In genomic region chr11:80614418-80614817, GRCm38 (mm10) we compare ENCODE assay signal across 8 mouse cellular contexts.
DNase-seq lines count a peak whose midpoint lies in the region; ATAC-seq lines count a peak whose summit lies in the region.
"Had no signal": no experiment of that assay in that cellular context is flagged by ENCODE, and none has a peak within 500 bp of the region (broad histone marks: within the 10 kb centered on the region; RNA-seq: fewer than 3 reads in every experiment).

No protein-coding gene starts in this region.

- H3K9me3 ChIP-seq in liver, embryonic 12.5 days (replicated peaks): no peaks in the 10 kb centered on the region
- H3K9me3 ChIP-seq in embryonic facial prominence, embryonic 10.5 days: no peaks in the 10 kb centered on the region
- H3K9me3 ChIP-seq: liver, embryonic 13.5 days had no signal

- 35% methylated on average over 5 of the region's 5 CpGs for WGBS in liver, embryonic 12.5 days (ENCODE audit: insufficient replicate concordance)
- 42% methylated on average over 5 of the region's 5 CpGs for WGBS in embryonic facial prominence, embryonic 10.5 days

- no peak overlapping the region for H3K9ac ChIP-seq in liver, embryonic 12.5 days
- H3K9ac ChIP-seq: liver, embryonic 13.5 days had no signal

- H3K27me3 ChIP-seq in liver, embryonic 12.5 days (replicated peaks): no peaks in the 10 kb centered on the region
- no peaks in the 10 kb centered on the region for H3K27me3 ChIP-seq in embryonic facial prominence, embryonic 10.5 days (replicated peaks; ENCODE audit: low read depth, poor library complexity, severe bottlenecking)
- H3K27me3 ChIP-seq: liver, embryonic 13.5 days had no signal

- no peak overlapping the region for H3K27ac ChIP-seq in liver, embryonic 12.5 days
- no peak overlapping the region for H3K27ac ChIP-seq in embryonic facial prominence, embryonic 10.5 days (replicated peaks)
- H3K27ac ChIP-seq: liver, embryonic 13.5 days had no signal

- peak; percentile 16 for DNase-seq in liver
- DNase-seq in brain, adult 2 months (ENCODE audit: low read depth, low spot score): peak; percentile 92
- peak; percentile 41 for DNase-seq in embryonic facial prominence, embryonic 10.5 days (ENCODE audit: low spot score)
- DNase-seq in layer of hippocampus, postnatal 10 days (ENCODE audit: low spot score in 2 of 2): peak; percentile 59 to 74
- DNase-seq in naive thymus-derived CD4-positive, alpha-beta T cell, adult 2 months (ENCODE audit: low read depth): peak; percentile 77
- DNase-seq in urinary bladder, adult 18-20 months (ENCODE audit: low spot score in 2 of 2): no peak
- DNase-seq: liver, embryonic 13.5 days had no signal

- H3K36me3 ChIP-seq in liver, embryonic 12.5 days: no peaks in the 10 kb centered on the region
- no peaks in the 10 kb centered on the region for H3K36me3 ChIP-seq in embryonic facial prominence, embryonic 10.5 days (replicated peaks)
- H3K36me3 ChIP-seq: liver, embryonic 13.5 days had no signal

- ATAC-seq in liver, embryonic 12.5 days: no peak

- no peak overlapping the region for H3K4me2 ChIP-seq in liver, embryonic 12.5 days
- H3K4me2 ChIP-seq: liver, embryonic 13.5 days had no signal

- H3K4me1 ChIP-seq in liver, embryonic 12.5 days: no peaks in the 10 kb centered on the region
- H3K4me1 ChIP-seq in embryonic facial prominence, embryonic 10.5 days: peaks cover 12% of the 10 kb centered on the region
- H3K4me1 ChIP-seq: liver, embryonic 13.5 days had no signal

- H3K4me3 ChIP-seq in liver, embryonic 12.5 days: no peak overlapping the region
- H3K4me3 ChIP-seq in embryonic facial prominence, embryonic 10.5 days: no peak overlapping the region
- H3K4me3 ChIP-seq: liver, embryonic 13.5 days had no signal

Comparison
In these comparisons a context has a peak if more than half of its experiments do, and no peak if none do; other contexts are left out.
1. DNase-seq: peak in liver (single experiment), brain, adult 2 months (single experiment), embryonic facial prominence, embryonic 10.5 days (single experiment), layer of hippocampus, postnatal 10 days (2 of 2) and naive thymus-derived CD4-positive, alpha-beta T cell, adult 2 months (single experiment); none in urinary bladder, adult 18-20 months (0 of 2).